Mouse (Mus musculus) left cerebral cortex, adult 8-10 months (tissue): ENCODE data around the gene Arhgap23. TPM values are rescaled to one million over a fixed set of nuclear protein-coding genes. Genes with fewer than 3 reads are reported as not detected.

Experiments used
- DNase-seq, 2 experiments: peaks; one replicate each; pipeline ENCODE4 v3.0.0; 2022; ENCODE audit warnings: low spot score in 2 of 2
- total RNA-seq, 4 experiments: library from RNA; stranded (reverse); gene quantifications; 2 replicates each; pipeline ENCODE4 v1.2.4; 2022

Arhgap23 gene
- total RNA-seq, 4 experiments from 2014 or later: 72.5 to 74.5 (median 73.4) TPM

DNA sequence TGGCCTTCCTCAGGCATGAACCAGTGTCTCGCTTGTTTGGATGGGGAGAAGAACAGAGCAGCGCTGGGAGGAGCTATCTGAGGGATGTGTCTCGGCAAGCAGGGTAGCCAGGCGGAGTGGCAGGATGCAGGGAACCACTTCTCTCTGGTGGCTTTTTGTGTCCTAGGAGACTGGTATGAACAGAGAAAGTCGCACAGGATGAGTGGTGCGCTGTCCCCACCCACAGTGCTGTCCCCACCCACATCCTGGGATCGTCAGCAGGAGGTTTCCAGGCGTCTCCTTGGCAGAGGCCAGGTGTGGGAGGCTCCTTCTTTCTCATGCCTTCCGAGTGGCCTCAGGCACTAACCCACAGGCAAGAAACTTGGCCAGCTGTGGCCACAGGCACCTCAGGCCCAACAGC, 87.0 kb downstream of the Arhgap23 start:
- no peak for DNase-seq

DNA sequence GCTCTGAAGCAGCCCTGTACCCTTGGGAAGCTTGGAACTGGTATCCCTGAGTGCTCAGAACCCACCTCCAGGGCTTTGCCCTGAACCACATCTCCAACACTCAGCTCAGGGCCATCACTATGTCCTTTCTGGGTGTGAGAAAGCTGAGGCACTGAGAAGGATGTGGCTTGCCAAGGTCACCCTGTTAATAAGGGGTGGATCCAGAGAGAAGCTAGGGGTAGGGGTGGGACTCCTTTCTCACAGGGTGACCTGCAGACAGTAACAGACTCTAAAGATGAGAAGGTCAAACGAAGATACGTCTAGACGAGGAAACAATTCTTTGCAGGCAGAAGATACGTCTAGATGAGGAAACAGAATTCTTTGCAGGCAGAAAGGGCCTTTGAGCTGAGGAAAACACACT, 87.5 kb downstream of the Arhgap23 start:
- DNase-seq: no peak

DNA sequence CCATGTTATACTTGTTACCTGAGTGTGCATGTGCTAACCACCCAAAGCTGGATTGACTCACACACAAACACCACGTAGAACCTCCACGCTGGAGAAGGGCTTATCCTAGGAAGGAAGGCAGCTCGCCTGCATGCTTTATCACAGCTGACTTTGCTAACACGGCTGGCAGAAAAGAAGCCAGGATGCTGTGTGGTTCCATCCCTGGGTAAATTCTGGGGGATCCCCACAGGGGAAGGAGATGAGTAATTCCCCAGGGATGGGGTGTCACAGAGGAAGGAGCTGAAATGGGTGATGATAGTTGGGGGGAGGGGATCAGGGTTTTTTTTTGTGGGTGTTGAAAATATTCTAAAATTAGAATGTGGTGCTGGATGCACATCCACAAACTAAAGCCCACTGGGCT, 90.5 kb downstream of the Arhgap23 start:
- no peak for DNase-seq

DNA sequence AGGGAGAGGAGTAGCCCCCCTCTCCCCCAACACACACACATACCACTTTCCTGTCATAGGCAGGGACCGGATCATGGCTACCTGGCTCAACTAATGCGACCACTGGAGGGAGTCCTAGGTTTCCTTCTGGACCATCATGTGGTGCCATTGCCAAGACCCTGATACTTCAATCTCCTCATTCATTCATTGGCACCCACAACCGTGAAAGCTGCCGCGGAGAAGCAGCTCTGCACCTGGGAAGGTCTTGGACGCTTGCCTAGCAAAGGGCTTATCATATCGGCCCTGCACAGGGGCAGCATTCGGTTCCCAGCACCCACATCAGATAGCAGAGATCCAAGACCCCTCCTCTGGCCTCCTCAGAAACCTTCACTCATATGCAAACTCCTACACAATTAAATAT, 91.0 kb downstream of the Arhgap23 start:
- DNase-seq: no peak

DNA sequence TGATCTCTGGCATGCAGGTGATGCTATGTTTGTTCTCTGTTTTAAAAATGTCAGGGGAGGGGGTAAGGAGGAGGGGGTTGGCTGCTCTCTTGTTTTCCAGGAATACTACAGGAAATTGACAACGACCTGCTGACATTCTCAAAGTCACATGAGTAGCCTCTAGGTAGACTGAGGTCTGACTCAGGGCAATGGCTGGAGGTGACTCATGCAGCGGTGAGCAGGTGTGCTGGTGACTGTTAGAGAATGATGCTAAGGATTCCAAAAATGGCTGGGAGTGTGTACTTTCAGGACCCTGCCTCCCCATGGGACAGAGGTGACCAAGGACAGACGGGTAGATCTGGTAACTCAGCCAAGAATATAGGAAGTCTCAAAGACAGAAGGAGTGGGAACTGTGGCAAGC, 92.9 kb downstream of the Arhgap23 start:
- DNase-seq: no peak

DNA sequence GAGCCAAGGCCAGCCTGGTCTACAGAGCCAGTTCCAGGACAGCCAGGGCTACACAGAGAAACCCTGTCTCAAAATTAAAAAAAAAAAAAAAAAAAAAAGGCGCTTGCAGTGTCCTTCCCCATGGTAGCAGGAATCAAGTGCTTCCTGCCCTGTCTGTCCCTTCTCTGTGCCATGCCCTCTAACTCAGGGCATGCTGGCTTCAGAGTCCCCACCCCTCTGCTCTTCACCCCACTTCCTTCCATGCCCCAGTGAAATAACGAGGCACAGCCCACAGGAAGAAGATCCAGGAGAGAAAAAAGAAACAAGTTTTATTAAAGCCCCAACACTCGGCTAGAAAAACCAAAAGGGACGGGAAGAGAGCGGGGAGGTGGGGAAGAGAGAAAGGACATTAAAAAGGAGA, 93.7 kb downstream of the Arhgap23 start:
- no peak for DNase-seq

DNA sequence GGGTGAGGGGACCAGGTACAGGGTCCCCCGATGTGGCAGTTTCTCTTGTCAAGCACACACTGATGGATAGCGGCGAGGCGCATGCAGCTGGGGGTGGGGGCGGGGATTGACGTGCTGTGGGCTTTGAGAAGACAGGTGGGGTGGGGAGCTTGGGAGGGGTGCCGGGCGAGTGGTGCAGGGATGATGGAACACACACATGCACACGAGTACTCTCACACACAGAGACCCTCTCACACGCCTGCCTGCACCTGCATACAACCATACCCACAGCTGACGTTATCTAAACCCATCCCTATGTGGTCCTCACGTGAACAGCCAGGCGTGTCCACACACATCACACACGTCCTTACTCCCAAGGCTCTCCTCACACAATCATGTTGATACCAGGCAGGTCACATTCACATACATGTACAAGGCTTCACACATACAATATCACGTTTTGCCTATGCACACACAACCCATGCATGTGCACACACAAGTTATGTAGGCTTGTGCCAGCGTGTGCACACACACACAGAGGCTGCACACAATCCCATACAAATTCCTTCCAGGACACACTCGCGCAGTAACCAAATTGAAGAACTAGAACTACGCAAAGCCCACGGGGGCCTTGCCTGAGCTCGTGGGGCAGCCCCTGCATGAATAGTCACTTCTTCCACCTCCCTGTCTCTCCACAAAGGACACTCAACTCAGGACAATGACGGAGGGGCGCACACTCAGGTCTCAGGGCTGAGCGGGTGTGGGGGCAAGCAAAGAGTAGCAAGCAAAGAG, 94.6 kb downstream of the Arhgap23 start:
- no peak for DNase-seq

DNA sequence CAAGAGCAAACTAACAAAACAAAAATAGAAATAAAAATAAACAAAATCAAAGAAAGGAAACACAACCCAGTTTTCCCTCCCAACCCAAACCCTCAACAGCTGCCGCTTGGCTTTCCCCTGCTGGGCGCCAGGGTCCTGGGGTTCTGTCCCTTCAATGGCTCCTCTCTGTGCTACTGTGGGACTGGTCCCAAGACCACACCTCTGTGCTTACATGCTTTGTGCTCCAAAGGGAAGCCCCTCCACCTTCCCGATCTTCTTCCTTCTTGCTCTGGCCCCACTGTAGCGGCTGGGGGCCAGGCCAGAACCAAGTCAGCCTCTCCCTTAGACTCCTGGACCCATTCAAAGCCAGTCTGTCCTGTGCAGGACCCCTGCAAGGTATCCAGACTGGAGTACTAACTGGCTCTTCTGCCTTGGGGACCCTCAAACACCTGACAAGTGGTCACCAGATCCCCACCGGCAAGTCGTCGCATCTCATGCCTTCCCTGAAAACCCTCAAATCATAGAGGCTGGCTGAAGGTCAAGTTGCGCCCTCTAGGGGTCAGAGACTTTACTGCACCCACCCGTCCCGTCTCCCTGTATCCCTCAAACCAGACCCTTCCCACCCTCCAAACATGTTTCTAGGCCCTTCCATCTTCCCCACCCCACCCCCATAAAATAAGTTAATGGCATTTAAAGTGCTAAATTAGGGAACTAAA, 95.8 kb downstream of the Arhgap23 start:
- no peak for DNase-seq

DNA sequence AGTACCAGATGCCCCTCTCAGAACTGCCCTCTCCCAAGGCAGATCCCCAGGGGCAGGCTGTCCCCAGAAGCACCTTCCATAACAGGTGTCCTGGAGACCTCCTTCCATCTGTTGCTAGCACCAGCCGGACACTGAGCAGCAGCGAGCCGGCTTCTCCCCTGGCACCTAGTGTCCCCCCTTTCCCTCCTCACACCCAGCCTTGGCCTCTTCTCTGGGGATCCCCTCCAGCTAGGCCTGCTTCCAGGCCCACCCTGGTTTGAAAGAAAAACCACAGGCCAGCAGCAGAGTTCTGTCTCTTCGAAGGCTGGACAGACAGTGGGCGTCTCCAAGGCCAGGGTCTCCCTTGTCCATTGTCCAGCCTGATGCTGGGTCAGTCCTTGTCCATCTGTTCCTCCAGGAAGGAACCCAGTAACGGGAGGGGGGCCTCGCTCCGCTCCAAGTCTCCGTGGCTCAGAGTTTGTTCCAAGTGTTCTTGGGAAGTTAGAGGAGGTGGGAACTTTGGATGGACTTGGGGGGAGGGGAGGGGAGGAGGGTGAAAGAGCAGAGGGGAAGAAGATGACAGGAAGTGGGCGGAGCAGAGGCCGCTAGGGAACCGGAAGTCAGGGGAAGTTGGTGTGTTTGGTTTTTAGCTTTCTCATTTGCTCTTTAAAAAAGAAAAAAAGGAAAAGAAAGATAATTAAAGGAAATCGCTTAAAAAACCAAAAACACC, 96.5 kb downstream of the Arhgap23 start:
- no peak for DNase-seq

DNA sequence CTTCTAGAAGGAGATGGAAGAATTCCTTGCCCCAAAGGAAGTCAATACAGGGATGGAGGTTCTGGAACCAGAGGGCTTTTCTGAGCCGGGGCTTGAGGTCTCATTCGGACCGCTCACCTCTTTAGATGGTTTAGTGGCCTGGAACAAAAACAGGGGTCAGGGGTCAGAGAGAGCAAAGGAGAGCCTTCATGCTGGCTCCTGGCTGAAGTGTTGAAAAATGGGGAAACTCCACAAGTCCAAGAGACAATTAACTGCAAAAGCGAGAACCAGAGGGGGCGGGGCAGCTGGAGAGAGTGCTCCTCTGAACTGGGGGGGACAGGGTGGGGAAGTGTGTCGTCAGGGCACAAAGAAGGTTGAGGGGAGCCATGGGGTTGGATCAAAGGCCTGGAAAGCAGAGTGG, 97.2 kb downstream of the Arhgap23 start:
- DNase-seq: no peak

DNA sequence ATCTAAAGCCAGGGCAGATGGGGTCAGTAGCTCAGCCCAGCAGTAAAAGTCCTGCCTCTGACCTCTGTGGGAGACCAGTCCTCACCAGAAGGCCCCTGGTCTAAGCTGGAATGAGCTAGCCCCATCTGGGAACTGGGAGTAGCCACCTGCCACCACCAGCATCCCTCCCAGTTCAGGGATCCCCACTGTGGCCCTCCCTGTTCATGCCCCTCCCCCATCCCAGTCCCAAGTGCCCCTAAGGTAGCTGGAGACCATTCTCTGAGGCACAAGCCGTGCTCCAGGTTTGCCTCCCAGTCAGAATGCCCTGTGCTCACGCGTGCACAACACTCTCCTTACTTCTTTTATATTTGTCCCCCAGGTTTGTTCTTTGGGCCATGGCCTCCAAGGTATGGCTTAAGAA, 97.7 kb downstream of the Arhgap23 start:
- DNase-seq: no peak

DNA sequence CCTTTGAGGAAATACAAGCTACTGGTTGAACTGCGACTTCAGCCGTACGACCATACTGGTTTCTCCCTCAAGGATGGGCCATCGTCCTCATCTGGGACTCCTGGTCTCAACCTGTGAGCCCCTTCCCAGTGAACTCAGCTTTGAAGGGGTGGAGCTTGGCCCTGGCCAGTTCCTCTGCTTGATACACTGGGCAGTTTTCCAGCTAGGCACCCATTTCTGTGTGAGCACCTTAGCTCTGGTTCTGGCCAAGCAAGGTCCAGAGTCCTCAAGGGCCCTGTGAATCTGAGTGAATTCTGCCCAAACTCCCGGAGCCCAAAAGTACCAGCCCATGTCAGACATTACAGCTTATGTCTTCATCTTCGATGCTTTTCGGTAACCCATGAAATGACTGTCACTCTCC, 105.2 kb downstream of the Arhgap23 start:
- no peak for DNase-seq

DNA sequence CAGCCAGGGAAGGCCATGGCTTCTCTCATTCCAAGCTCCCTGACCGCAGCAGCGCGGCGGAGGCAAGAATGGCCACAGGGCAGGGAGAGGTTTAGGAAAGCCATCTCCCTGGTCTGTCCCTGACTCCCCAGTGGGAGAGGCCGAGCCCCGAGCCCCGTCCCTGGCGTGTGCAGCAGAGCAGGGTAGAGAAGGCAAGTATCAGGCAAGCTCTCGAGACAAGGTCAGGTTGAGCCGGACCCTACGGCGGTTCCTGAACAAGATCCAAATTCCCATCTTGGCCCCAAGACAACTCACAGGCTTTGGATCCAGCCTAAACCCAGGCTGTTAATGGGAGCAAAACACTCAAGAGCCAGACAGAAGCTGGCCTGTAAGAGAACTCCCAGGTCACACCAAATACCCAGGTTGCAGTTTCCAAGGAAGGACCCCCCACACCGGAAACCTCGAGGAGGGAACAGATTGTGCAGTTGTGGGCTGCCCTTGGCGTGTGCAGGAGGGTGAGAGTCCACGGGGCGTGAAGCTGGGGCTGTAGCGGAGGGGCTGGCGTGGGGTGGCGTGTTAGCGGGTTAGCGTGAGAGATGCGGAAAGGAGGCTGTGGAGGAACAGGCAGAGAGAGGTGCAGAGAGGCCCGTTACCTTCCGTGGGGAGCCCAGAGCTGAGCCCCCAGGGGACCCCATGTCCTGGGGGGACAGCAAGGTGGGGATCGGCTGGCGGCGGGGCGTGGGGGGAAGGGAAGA, 106.6 kb downstream of the Arhgap23 start:
- DNase-seq: no peak

DNA sequence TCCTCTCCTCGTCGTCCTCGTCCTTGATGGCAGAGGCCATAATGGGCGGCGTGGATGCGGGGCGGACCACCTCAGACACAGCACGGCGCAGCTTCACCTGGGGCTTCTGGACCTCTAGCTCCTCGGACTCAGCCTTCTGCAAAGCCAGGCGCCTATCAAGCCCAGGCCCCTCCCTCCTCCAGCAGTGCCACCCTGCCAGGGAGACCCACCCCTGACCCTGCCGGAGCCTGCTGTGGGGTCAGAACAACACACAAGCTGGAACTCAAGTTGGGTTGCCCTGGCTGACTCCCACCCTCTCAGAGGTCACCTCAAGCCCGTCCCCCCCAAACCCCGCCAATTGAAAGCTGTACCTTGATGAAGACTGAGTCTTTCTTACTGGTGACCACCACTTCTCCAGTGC, 107.8 kb downstream of the Arhgap23 start:
- no peak for DNase-seq

DNA sequence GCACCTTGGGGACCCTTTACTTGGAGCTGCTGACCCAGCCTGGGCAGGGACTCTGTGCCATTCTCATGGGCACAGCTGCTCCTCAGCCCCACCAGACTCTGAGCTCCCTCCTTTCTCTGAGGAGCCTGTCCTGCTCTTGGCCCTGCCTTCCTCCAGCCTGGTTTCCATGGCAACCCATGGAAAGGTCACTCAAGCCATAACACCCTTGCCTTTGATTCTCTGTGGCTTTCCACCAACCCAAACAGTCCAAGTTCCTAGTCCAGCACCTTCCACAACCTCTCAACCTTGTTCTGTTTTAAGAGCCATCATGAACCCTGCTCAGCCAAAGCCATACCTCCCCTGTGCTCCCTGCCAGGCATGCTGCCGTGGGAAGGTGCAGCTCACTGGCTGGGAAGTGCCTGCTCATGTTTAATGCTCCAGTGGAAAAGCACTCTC, 108.5 kb downstream of the Arhgap23 start:
- DNase-seq: no peak

DNA sequence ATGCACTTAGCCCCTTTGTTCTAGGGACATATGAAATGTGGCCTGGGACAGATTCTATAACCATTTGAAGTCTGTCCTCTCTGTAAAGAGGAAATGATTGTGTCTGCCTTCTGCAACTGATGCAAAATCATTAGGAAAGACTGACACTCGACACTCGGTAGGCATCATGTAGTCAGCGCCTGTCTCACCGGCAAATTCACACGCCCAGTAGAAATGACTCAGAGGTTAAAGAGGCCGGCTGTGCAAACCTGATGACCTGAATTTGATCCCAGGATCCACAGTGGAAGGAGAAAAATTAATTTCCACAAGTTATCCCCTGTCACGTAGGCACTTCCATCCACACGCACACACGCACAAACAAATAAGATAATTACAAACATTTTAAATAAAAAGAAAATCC, 109.0 kb downstream of the Arhgap23 start:
- no peak for DNase-seq

DNA sequence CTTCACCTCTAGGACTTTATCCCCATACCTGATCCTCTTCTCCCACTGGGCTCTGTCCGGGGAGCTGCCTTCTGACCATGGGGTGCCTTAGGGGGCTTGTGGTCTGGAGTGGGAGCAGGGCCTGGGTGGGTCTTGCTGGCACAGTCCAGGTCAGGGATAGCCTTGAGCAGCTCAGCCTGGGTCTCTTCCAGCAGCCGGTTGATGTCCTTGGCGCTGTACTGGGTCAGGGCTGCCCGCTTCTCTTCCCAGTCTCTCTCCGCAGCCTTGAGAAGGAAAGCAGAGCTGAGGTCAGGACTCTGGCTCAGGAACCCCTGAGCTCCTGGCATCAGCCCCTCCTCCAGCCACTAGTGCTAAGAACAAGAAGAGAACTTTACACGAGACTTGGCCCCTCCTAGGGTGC, 110.0 kb downstream of the Arhgap23 start:
- no peak for DNase-seq

DNA sequence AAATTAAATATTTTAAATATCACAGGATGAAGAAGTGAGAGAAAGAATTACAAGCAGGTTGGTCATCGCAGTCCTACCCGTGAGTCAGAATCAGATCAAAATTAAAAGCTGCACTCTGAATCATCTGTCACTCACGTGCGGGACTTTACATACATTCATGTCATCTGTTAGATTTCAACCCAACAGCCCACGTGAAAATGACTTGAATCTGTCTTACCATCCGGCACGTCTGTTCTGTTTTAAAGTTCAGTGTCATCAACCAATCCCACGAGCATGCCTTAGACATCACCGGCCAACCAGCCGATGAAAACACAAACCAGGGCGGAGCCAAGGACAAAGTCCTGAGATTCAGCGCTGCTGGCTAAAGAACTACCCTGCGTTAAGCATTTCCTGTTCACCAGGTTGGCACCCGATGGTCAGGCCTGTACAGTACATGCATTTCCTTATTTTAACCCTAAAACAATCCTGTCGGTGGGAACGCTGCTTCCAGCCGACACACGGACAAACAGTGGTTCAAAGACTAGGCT, 113.0 kb downstream of the Arhgap23 start:
- no peak for DNase-seq

DNA sequence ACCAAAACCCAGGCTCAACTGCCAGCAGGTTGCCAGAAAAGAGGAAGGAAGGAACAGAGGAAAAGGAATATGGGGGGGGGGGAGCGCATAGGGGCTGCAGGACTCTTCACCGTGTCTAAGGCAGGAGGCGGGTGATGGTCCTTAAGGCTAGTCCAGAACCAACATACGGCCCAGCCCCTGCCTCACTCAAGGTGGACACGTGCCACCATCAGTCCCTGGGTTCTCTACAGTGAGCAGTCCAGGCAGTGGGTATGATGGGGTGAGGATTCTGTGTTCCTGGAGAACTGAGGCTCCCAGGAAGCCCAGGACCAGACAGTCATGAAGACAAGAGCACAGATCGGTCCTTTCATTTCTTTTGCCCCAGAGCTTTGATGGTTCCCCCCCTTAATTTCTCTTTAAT, 114.7 kb downstream of the Arhgap23 start:
- no peak for DNase-seq

DNA sequence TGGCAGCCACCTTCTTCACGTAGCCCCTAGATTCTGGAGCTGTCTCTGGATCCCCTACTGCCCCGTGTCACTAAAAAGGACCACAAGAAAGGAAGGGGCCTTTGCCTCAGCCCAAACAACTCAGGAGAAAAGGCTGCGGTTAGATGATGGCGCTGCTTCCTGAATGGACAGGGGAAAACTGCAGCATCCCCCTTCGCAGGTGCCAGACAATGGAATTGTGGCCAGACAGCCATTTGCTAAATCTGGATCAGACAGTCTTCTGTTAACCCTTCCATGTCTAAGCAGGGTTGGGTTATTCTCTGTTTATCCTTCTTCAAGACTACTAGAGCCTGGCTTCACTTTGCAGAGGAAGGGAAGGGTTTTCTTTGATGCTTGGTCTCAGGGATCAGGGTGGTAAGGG, 115.6 kb downstream of the Arhgap23 start:
- DNase-seq: no peak
